Mouse (Mus musculus) MEL (cell line): ENCODE results near the gene Osgin1. TPM values are rescaled to one million over a fixed set of nuclear protein-coding genes. Genes with fewer than 3 reads are reported as not detected.

Experiments used
- DNase-seq: peaks from one replicate; pipeline ENCODE4 v3.0.0; 2011; ENCODE audit warnings: low read depth, low spot score
- H3K27ac ChIP-seq: 2 replicates; pipeline ENCODE4 v1.5.1; 2012; ENCODE audit warnings: low read depth, mild to moderate bottlenecking, control low read depth, low read length, moderate library complexity; ENCODE audit not compliant: control insufficient read depth
- H3K27me3 ChIP-seq, 2 experiments: fragments of 150-350 bp in 1 of 2; sonication (generic) in 1 of 2; 2 replicates each; pipeline ENCODE4 v1.6.1; 2012; ENCODE audit warnings: low read length in 2 of 2, mild to moderate bottlenecking in 2 of 2, improper control_type of control experiment in 1 of 2, moderate library complexity in 1 of 2; ENCODE audit not compliant: insufficient read depth in 2 of 2, control insufficient read depth in 1 of 2
- H3K36me3 ChIP-seq, 2 experiments: 2 replicates each; pipeline ENCODE4 v1.6.1; 2012 to 2014; ENCODE audit warnings: low read length in 2 of 2, improper control_type of control experiment in 1 of 2, inconsistent platforms in 1 of 2, mild to moderate bottlenecking in 1 of 2; ENCODE audit not compliant: insufficient read depth in 2 of 2, control insufficient read depth in 1 of 2
- H3K4me1 ChIP-seq, 2 experiments: fragments of 150-350 bp in 1 of 2; sonication (generic) in 1 of 2; 2 replicates each; pipeline ENCODE4 v1.6.1; 2012; ENCODE audit warnings: low read length in 2 of 2, improper control_type of control experiment in 1 of 2, mild to moderate bottlenecking in 1 of 2; ENCODE audit not compliant: insufficient read depth in 2 of 2, control insufficient read depth in 1 of 2
- H3K4me3 ChIP-seq, 2 experiments: fragments of 150-350 bp in 1 of 2; sonication (generic) in 1 of 2; 2 replicates each; pipeline ENCODE4 v1.5.1; 2012; ENCODE audit warnings: low read depth in 2 of 2, low read length in 2 of 2, mild to moderate bottlenecking in 2 of 2, moderate library complexity in 2 of 2, control low read depth in 1 of 2, improper control_type of control experiment in 1 of 2; ENCODE audit not compliant: control insufficient read depth in 1 of 2, insufficient read depth in 1 of 2
- H3K79me2 ChIP-seq: 2 replicates; pipeline ENCODE4 v1.6.1; 2012; ENCODE audit warnings: mild to moderate bottlenecking, low read length, moderate library complexity; ENCODE audit not compliant: control insufficient read depth, poor library complexity, insufficient read depth
- H3K9ac ChIP-seq: 2 replicates; pipeline ENCODE4 v1.6.1; 2012; ENCODE audit warnings: low read depth, mild to moderate bottlenecking, control low read depth, low read length, moderate library complexity; ENCODE audit not compliant: control insufficient read depth, poor library complexity, severe bottlenecking
- H3K9me3 ChIP-seq: fragments of 150-350 bp; sonication (generic); replicated peaks from 2 replicates; pipeline ENCODE4 v1.6.1; 2012; ENCODE audit warnings: mild to moderate bottlenecking, low read length, improper control_type of control experiment, moderate library complexity; ENCODE audit not compliant: insufficient read depth
- CTCF ChIP-seq, 3 experiments: IDR thresholded peaks in 2 of 3; conservative IDR thresholded peaks in 1 of 3; 2 replicates each; pipeline ENCODE4 v1.5.1; 2011 to 2012; ENCODE audit warnings: low read length in 3 of 3, low read depth in 2 of 3, mild to moderate bottlenecking in 2 of 3, improper control_type of control experiment in 1 of 3, inconsistent platforms in 1 of 3, mixed read lengths in 1 of 3, moderate library complexity in 1 of 3; ENCODE audit not compliant: control insufficient read depth in 1 of 3, insufficient read depth in 1 of 3, poor library complexity in 1 of 3, severe bottlenecking in 1 of 3
- E2F4 ChIP-seq: IDR thresholded peaks from 2 replicates; pipeline ENCODE4 v1.6.1; 2011; ENCODE audit warnings: low read depth, low read length, improper control_type of control experiment, borderline replicate concordance
- ELF1 ChIP-seq: IDR thresholded peaks from 2 replicates; pipeline ENCODE4 v1.6.1; 2014; ENCODE audit warnings: low read depth, mild to moderate bottlenecking, inconsistent platforms, low read length, improper control_type of control experiment, moderate library complexity
- GATA1 ChIP-seq: IDR thresholded peaks from 2 replicates; pipeline ENCODE4 v1.6.1; 2011; ENCODE audit warnings: low read depth, low read length, improper control_type of control experiment
- JUND ChIP-seq: IDR thresholded peaks from 2 replicates; pipeline ENCODE4 v1.6.1; 2011; ENCODE audit warnings: low read depth, mild to moderate bottlenecking, improper control_type of control experiment, low read length
- KAT2A ChIP-seq: conservative IDR thresholded peaks from 2 replicates; pipeline ENCODE4 v1.6.1; 2012; ENCODE audit warnings: low read depth, low read length, improper control_type of control experiment, inconsistent platforms
- MAZ ChIP-seq: IDR thresholded peaks from 2 replicates; pipeline ENCODE4 v1.6.1; 2012; ENCODE audit warnings: low read depth, mild to moderate bottlenecking, inconsistent platforms, low read length, improper control_type of control experiment
- MEF2A ChIP-seq: IDR thresholded peaks from 2 replicates; pipeline ENCODE4 v1.6.1; 2014; ENCODE audit warnings: low read depth, mild to moderate bottlenecking, inconsistent platforms, low read length, improper control_type of control experiment; ENCODE audit not compliant: poor library complexity, insufficient replicate concordance, severe bottlenecking; ENCODE audit errors: extremely low read depth
- MYB ChIP-seq: IDR thresholded peaks from 2 replicates; pipeline ENCODE4 v1.6.1; 2011; ENCODE audit warnings: mild to moderate bottlenecking, low read depth, low read length, improper control_type of control experiment
- MYC ChIP-seq: IDR thresholded peaks from 2 replicates; pipeline ENCODE4 v1.6.1; 2011; ENCODE audit warnings: low read depth, mild to moderate bottlenecking, low read length, improper control_type of control experiment, moderate library complexity
- POLR2A ChIP-seq, 2 experiments: IDR thresholded peaks; 2 replicates each; pipeline ENCODE4 v1.6.1; 2011 to 2012; ENCODE audit warnings: low read length in 2 of 2, mild to moderate bottlenecking in 2 of 2, control low read depth in 1 of 2, improper control_type of control experiment in 1 of 2, low read depth in 1 of 2, moderate library complexity in 1 of 2; ENCODE audit not compliant: control insufficient read depth in 1 of 2, insufficient read depth in 1 of 2, poor library complexity in 1 of 2
- RCOR1 ChIP-seq: IDR thresholded peaks from 2 replicates; pipeline ENCODE4 v1.6.1; 2012; ENCODE audit warnings: low read depth, mild to moderate bottlenecking, inconsistent platforms, low read length, improper control_type of control experiment
- TCF12 ChIP-seq: IDR thresholded peaks from 2 replicates; pipeline ENCODE4 v1.6.1; 2014; ENCODE audit warnings: low read depth, mild to moderate bottlenecking, inconsistent platforms, low read length, improper control_type of control experiment, moderate library complexity
- USF1 ChIP-seq: IDR thresholded peaks from 2 replicates; pipeline ENCODE4 v1.6.1; 2014; ENCODE audit warnings: low read depth, mild to moderate bottlenecking, inconsistent platforms, low read length, improper control_type of control experiment, moderate library complexity
- ZC3H11A ChIP-seq: IDR thresholded peaks from 2 replicates; pipeline ENCODE4 v1.6.1; 2012; ENCODE audit warnings: low read depth, mild to moderate bottlenecking, inconsistent platforms, low read length, improper control_type of control experiment
- ZNF384 ChIP-seq: IDR thresholded peaks from 2 replicates; pipeline ENCODE4 v1.6.1; 2012; ENCODE audit warnings: low read depth, mild to moderate bottlenecking, inconsistent platforms, low read length, improper control_type of control experiment
- polyA plus RNA-seq, 2 experiments: library from polyadenylated mRNA; stranded (reverse) in 1 of 2; unstranded in 1 of 2; fragments of >175 nt in 1 of 2; fragments of >200 nt in 1 of 2; gene quantifications; 2 replicates each; pipeline versions ENCODE4 v1.2.1 to v1.2.4; 2012; ENCODE audit warnings: low replicate concordance in 2 of 2, low read depth in 1 of 2; ENCODE audit not compliant: insufficient read length in 2 of 2, insufficient read depth in 1 of 2, missing spikeins in 1 of 2
- total RNA-seq: library from RNA; depleted of rRNA; stranded (reverse); fragments of 300-350 nt; gene quantifications from 2 replicates; pipeline ENCODE4 v1.2.3, GENCODE M21; 2012

The Osgin1 gene
- total and polyA plus RNA-seq, 3 experiments = 0.08 to 0.84 TPM; not detected in 1

- H3K9me3 ChIP-seq = no peaks in the 10 kb centered on the region
- no peak for DNase-seq
- H3K27me3 ChIP-seq = no peaks in the 10 kb centered on the region
- H3K27ac ChIP-seq = no peak overlapping the region
- peaks cover 0 to 2% of the 10 kb centered on the region in 2 experiments; a peak in 2 of 4 replicates for H3K36me3 ChIP-seq
- peaks cover 0 to 8% of the 10 kb centered on the region in 2 experiments; a peak in 2 of 4 replicates for H3K4me1 ChIP-seq
- H3K4me3 ChIP-seq = no peak overlapping the region
- TF ChIP-seq ZNF384 (no peak), E2F4 (no peak), ELF1 (no peak), USF1 (no peak), MAZ (no peak), GATA1 (no peak)
- TF ChIP-seq, all 39 proteins: peak for 0
- H3K79me2 ChIP-seq = no peaks in the 10 kb centered on the region
- no peak overlapping the region for H3K9ac ChIP-seq
Measured at GRCm38 (mm10) chr8:119432372-119432771, 1.6 kb upstream of the Osgin1 start.

- H3K79me2 ChIP-seq = no peaks in the 10 kb centered on the region
- TF ChIP-seq MAZ (no peak), ZC3H11A (no peak), CTCF (IDR thresholded peaks at IDR 0.05 in 2 of 3, conservative IDR thresholded peaks at IDR 0.05 in 1 of 3; ENCODE audit: control insufficient read depth in 1 of 3, insufficient read depth in 1 of 3, low read depth in 2 of 3, low read length in 3 of 3, poor library complexity in 1 of 3, severe bottlenecking in 1 of 3) (no peak), TCF12 (no peak), MYB (no peak), RCOR1 (no peak), POLR2A (IDR thresholded peaks at IDR 0.05; ENCODE audit: control insufficient read depth in 1 of 2, insufficient read depth in 1 of 2, low read depth in 1 of 2, low read length in 2 of 2, poor library complexity in 1 of 2) (no peak), E2F4 (no peak), MYC (no peak), JUND (no peak), KAT2A (no peak), GATA1 (no peak), MEF2A (no peak), ZNF384 (no peak)
- TF ChIP-seq, all 39 proteins: peak for 0
- Histone ChIP-seq H3K27ac (no peak overlapping the region), H3K4me3 (no peak overlapping the region), H3K27me3 (no peaks in the 10 kb centered on the region), H3K4me1 (peaks cover 0 to 8% of the 10 kb centered on the region in 2 experiments; a peak in 2 of 4 replicates), H3K9ac (no peak overlapping the region), H3K9me3 (no peaks in the 10 kb centered on the region), H3K36me3 (peaks cover 0 to 2% of the 10 kb centered on the region in 2 experiments; a peak in 2 of 4 replicates)
- DNase-seq = no peak
Measured at GRCm38 (mm10) chr8:119434569-119434968, 645 bp downstream of the Osgin1 start.
